10 mouse cellular contexts compared by ENCODE assay signal in the genomic region with DNA sequence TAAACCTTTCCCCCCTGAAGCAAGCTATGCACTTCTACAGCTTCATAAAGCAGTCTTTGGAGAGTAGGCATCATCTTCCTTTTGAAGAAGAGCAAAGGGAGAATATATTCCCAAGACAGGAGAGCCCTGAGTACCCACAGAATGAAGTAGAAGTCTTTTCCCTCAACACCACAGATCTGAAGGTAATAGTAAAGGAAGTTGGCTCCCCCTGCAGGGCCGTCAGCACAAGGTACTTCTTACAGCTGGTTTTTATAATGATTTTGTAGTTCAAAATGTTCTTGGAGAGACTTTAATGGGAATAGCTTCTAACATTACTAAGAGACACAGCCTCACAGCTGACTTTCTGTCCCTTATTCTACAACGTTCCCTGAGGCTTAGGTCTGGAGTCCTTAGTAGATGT. TPM values are rescaled to one million over a fixed set of nuclear protein-coding genes. Genes with fewer than 3 reads are reported as not detected.
DNase-seq lines count a peak whose midpoint lies in the region; ATAC-seq and TF ChIP-seq lines count a peak whose summit lies in the region.
"Had no signal": no experiment of that assay in that cellular context is flagged by ENCODE, and none has a peak within 500 bp of the region (broad histone marks: within the 10 kb centered on the region; RNA-seq: fewer than 3 reads in every experiment).

No protein-coding gene starts in this region.

- H3K27ac ChIP-seq in lung, embryonic 14.5 days (ENCODE audit: low read depth) = no peak overlapping the region
- no peak overlapping the region for H3K27ac ChIP-seq in neural tube, embryonic 15.5 days (replicated peaks)
- H3K27ac ChIP-seq: liver, embryonic 14.5 days had no signal

- H3K27me3 ChIP-seq in lung, embryonic 14.5 days (ENCODE audit: insufficient read depth, low read length) = no peaks in the 10 kb centered on the region
- no peaks in the 10 kb centered on the region for H3K27me3 ChIP-seq in neural tube, embryonic 15.5 days (replicated peaks)

- H3K36me3 ChIP-seq in lung, embryonic 14.5 days (ENCODE audit: insufficient read depth) = no peaks in the 10 kb centered on the region
- no peaks in the 10 kb centered on the region for H3K36me3 ChIP-seq in neural tube, embryonic 15.5 days

- WGBS in lung, embryonic 14.5 days = 46% methylated on average over 2 of the region's 2 CpGs
- 69% methylated on average over 2 of the region's 2 CpGs for WGBS in neural tube, embryonic 15.5 days

- no peak for ATAC-seq in lung, embryonic 14.5 days (ENCODE audit: insufficient read depth)
- no peak for ATAC-seq in neural tube, embryonic 15.5 days (ENCODE audit: low FRiP score)

- no peaks in the 10 kb centered on the region for H3K4me1 ChIP-seq in lung, embryonic 14.5 days (ENCODE audit: insufficient read depth)
- H3K4me1 ChIP-seq in neural tube, embryonic 15.5 days = no peaks in the 10 kb centered on the region

- H3K4me2 ChIP-seq in lung, embryonic 14.5 days = no peak overlapping the region
- no peak overlapping the region for H3K4me2 ChIP-seq in neural tube, embryonic 15.5 days

- peak; percentile 34 to 47 for DNase-seq in heart, postnatal 10 days
- DNase-seq in heart, adult 8-10 months (ENCODE audit: low spot score) = no peak
- peak; percentile 31 for DNase-seq in 416B (ENCODE audit: low read depth)
- peak; percentile 38 for DNase-seq in T-cell, adult 2 months (ENCODE audit: low spot score)
- peak; percentile 58 for DNase-seq in lung, embryonic 14.5 days
- no peak for DNase-seq in urinary bladder, adult 2 months (ENCODE audit: low spot score)
- no peak for DNase-seq in ovary, adult 18-20 months (ENCODE audit: low spot score)

- H3K9ac ChIP-seq in lung, embryonic 14.5 days = no peak overlapping the region
- no peak overlapping the region for H3K9ac ChIP-seq in neural tube, embryonic 15.5 days (replicated peaks)
- H3K9ac ChIP-seq: liver, embryonic 14.5 days had no signal

- no peak overlapping the region for H3K4me3 ChIP-seq in lung, embryonic 14.5 days (ENCODE audit: low read depth, low read length)
- no peak overlapping the region for H3K4me3 ChIP-seq in neural tube, embryonic 15.5 days (replicated peaks)

- H3K9me3 ChIP-seq in lung, embryonic 14.5 days (ENCODE audit: low read depth, low read length) = no peaks in the 10 kb centered on the region
- no peaks in the 10 kb centered on the region for H3K9me3 ChIP-seq in neural tube, embryonic 15.5 days (replicated peaks)

- intact Hi-C loops in heart, postnatal 10 days (cut with DNase I) = no loop called here

- peak; percentile 46 for TF ChIP-seq CTCF in lung, embryonic 14.5 days (IDR thresholded peaks at IDR 0.05; ENCODE audit: low read depth)

RNA-seq across cellular contexts. Expression of a gene that starts 19.8 kb away (rescaled TPM):
- under 1 TPM; 0.12 to 0.14 TPM for total RNA-seq in heart, postnatal 10 days (2021)
- total RNA-seq in heart, adult 8-10 months (2022) = not detected
- polyA plus RNA-seq in lung, embryonic 14.5 days (2014; fragmentation: Nextera tagmentation; extraction: Ambion mirVana) = 0.08 TPM in 1 of 2 replicates, not detected in the other
- polyA plus RNA-seq in urinary bladder, adult 2 months (2012; rRNA removed) = 0.19 and 0.31 TPM in 2 replicates
- polyA plus RNA-seq in neural tube, embryonic 15.5 days (2015; fragmentation: Nextera tagmentation; extraction: Ambion mirVana) = 0.13 and 2.1 TPM in 2 replicates
- total RNA-seq: gastrocnemius, postnatal 4 days had no signal

RNA-seq across cellular contexts. Expression of a gene that starts 54.6 kb away (rescaled TPM):
- 10 to 100 TPM; 12.4 to 14.2 TPM for total RNA-seq in heart, postnatal 10 days (2021)
- 10 to 100 TPM; 10.0 to 12.8 (median 12.0) TPM for total RNA-seq in heart, adult 8-10 months (2022)
- polyA plus RNA-seq in lung, embryonic 14.5 days (2014; fragmentation: Nextera tagmentation; extraction: Ambion mirVana) = 4.4 and 5.6 TPM in 2 replicates
- polyA plus RNA-seq in urinary bladder, adult 2 months (2012; rRNA removed) = 4.3 and 5.9 TPM in 2 replicates
- polyA plus RNA-seq in neural tube, embryonic 15.5 days (2015; fragmentation: Nextera tagmentation; extraction: Ambion mirVana) = 1.0 and 3.4 TPM in 2 replicates

Comparison
In these comparisons a context has a peak if more than half of its experiments do, and no peak if none do; other contexts are left out.
1. DNase-seq: peak in heart, postnatal 10 days (2 of 2), 416B (single experiment), T-cell, adult 2 months (single experiment) and lung, embryonic 14.5 days (single experiment); none in heart, adult 8-10 months (single experiment), urinary bladder, adult 2 months (single experiment) and ovary, adult 18-20 months (single experiment).